Mouse (Mus musculus): ENCODE measurements around the gene Mid1. TPM values are rescaled to one million over a fixed set of nuclear protein-coding genes. Genes with fewer than 3 reads are reported as not detected.
"Not testable (repeated sequence)": the region's sequence is repeated elsewhere in the genome, so short reads cannot be mapped to it uniquely, and the experiment has no call there.

The Mid1 gene
- total RNA-seq, 2 experiments from 2014 or later: 6.2 to 7.1 TPM

GRCm38 (mm10) chrX:169933228-169933627 lies 248.2 kb downstream of the Mid1 start:
- intact Hi-C loops (cut with DNase I; ENCODE audit: low total_unique reads): no loop called here
- no peak for DNase-seq

- no peak for DNase-seq
- intact Hi-C loops (cut with DNase I; ENCODE audit: low total_unique reads): no loop called here
These were observed 252.2 kb downstream of the Mid1 start for GRCm38 (mm10) chrX:169937119-169937719.

GRCm38 (mm10) chrX:169940531-169940930 lies 255.5 kb downstream of the Mid1 start:
- intact Hi-C loops (cut with DNase I; ENCODE audit: low total_unique reads): no loop called here
- DNase-seq: no peak

- intact Hi-C loops (cut with DNase I; ENCODE audit: low total_unique reads): no loop called here
- no peak for DNase-seq
These were observed 265.6 kb downstream of the Mid1 start for GRCm38 (mm10) chrX:169950596-169950995.

GRCm38 (mm10) chrX:169969337-169969736 lies 284.3 kb downstream of the Mid1 start:
- no peak for DNase-seq
- intact Hi-C loops (cut with DNase I; ENCODE audit: low total_unique reads): no loop called here

GRCm38 (mm10) chrX:169969765-169970164 lies 284.8 kb downstream of the Mid1 start:
- intact Hi-C loops (cut with DNase I; ENCODE audit: low total_unique reads); DNase-seq: not testable (repeated sequence)

- DNase-seq; intact Hi-C loops (cut with DNase I; ENCODE audit: low total_unique reads): not testable (repeated sequence)
These were observed 285.5 kb downstream of the Mid1 start for GRCm38 (mm10) chrX:169970546-169970945.

GRCm38 (mm10) chrX:169971562-169971961 lies 286.6 kb downstream of the Mid1 start:
- intact Hi-C loops (cut with DNase I; ENCODE audit: low total_unique reads); DNase-seq: not testable (repeated sequence)

- DNase-seq: not testable (repeated sequence)
These were observed 287.1 kb downstream of the Mid1 start for GRCm38 (mm10) chrX:169972131-169972530.

GRCm38 (mm10) chrX:169972791-169973494 lies 287.9 kb downstream of the Mid1 start:
- intact Hi-C loops (cut with DNase I; ENCODE audit: low total_unique reads); DNase-seq: not testable (repeated sequence)

More at GRCm38 (mm10) chrX:169972131-169972530, 287.1 kb downstream of the Mid1 start:
- intact Hi-C loops (cut with DNase I; ENCODE audit: low total_unique reads): not testable (repeated sequence)

- intact Hi-C loops (cut with DNase I; ENCODE audit: low total_unique reads); DNase-seq: not testable (repeated sequence)
These were observed 288.8 kb downstream of the Mid1 start for GRCm38 (mm10) chrX:169973806-169974205.

- intact Hi-C loops (cut with DNase I; ENCODE audit: low total_unique reads): not testable (repeated sequence)
- DNase-seq: peak; percentile 3
These were observed 289.5 kb downstream of the Mid1 start for GRCm38 (mm10) chrX:169974456-169974855.

GRCm38 (mm10) chrX:169974974-169975373 lies 290.0 kb downstream of the Mid1 start:
- peak; percentile 11 for DNase-seq
- intact Hi-C loops (cut with DNase I; ENCODE audit: low total_unique reads): not testable (repeated sequence)

- peak; percentile 6 for DNase-seq
- intact Hi-C loops (cut with DNase I; ENCODE audit: low total_unique reads): not testable (repeated sequence)
These were observed 290.7 kb downstream of the Mid1 start for GRCm38 (mm10) chrX:169975681-169976131.

GRCm38 (mm10) chrX:169976340-169976739 lies 291.3 kb downstream of the Mid1 start:
- intact Hi-C loops (cut with DNase I; ENCODE audit: low total_unique reads); DNase-seq: not testable (repeated sequence)

GRCm38 (mm10) chrX:169977856-169978435 lies 292.9 kb downstream of the Mid1 start:
- intact Hi-C loops (cut with DNase I; ENCODE audit: low total_unique reads): loop anchor here (2.0 kb wide), 1 partner anchor 19 kb away; no protein-coding TSS in a partner anchor
- peak; percentile 3 for DNase-seq

GRCm38 (mm10) chrX:169978436-169979381 lies 293.7 kb downstream of the Mid1 start:
- peak; percentile 73 for DNase-seq
- intact Hi-C loops (cut with DNase I; ENCODE audit: low total_unique reads): loop anchor here (2.0 kb wide), 1 partner anchor 18 kb away; no protein-coding TSS in a partner anchor

GRCm38 (mm10) chrX:169979461-169980202 lies 294.6 kb downstream of the Mid1 start:
- not testable (repeated sequence) for DNase-seq
- intact Hi-C loops (cut with DNase I; ENCODE audit: low total_unique reads): loop anchor here (2.0 kb wide), 1 partner anchor 17 kb away; no protein-coding TSS in a partner anchor

Measured in gastrocnemius, postnatal 14 days (tissue).